Mouse (Mus musculus) liver, embryonic 14.5 days (tissue): ENCODE results near the gene Wdr27.
"Not testable (repeated sequence)": the region's sequence is repeated elsewhere in the genome, so short reads cannot be mapped to it uniquely, and the experiment has no call there.

Experiments used
- CTCF ChIP-seq: IDR thresholded peaks from 2 replicates; pipeline ENCODE4 v1.5.1; 2016; ENCODE audit warnings: antibody characterized with exemption, low read depth, control low read depth
- EP300 ChIP-seq: IDR thresholded peaks from 2 replicates; pipeline ENCODE4 v1.6.1; 2016; ENCODE audit warnings: antibody characterized with exemption, low read depth

GRCm38 (mm10) chr17:14895058-14895457, 47.9 kb downstream of the Wdr27 start:
- TF ChIP-seq CTCF, EP300: not testable (repeated sequence)
